In genomic region chr4:152286887-152287286, GRCm38 (mm10) we compare ENCODE assay signal across 8 mouse cellular contexts. TPM values are rescaled to one million over a fixed set of nuclear protein-coding genes. Genes with fewer than 3 reads are reported as not detected.
DNase-seq lines count a peak whose midpoint lies in the region; ATAC-seq lines count a peak whose summit lies in the region.

No protein-coding gene starts in this region.

- WGBS in forebrain, embryonic 12.5 days, result 4% methylated on average over 26 of the region's 26 CpGs
- WGBS in intestine, embryonic 14.5 days, result 8% methylated on average over 26 of the region's 26 CpGs

- ATAC-seq in CD4-positive, CD25-positive, alpha-beta regulatory T cell, adult 4 months, result no peak
- no peak for ATAC-seq in forebrain, embryonic 12.5 days (ENCODE audit: low FRiP score)
- no peak for ATAC-seq in intestine, embryonic 14.5 days (replicated peaks; ENCODE audit: low FRiP score, low TSS enrichment, low read depth)
- no peak for ATAC-seq in erythroblast, adult 5-6 weeks (replicated peaks; ENCODE audit: low FRiP score, poor library complexity, severe bottlenecking)

- no peaks in the 10 kb centered on the region for H3K9me3 ChIP-seq in forebrain, embryonic 12.5 days
- H3K9me3 ChIP-seq in intestine, embryonic 14.5 days (ENCODE audit: control insufficient read depth, low read length), result no peaks in the 10 kb centered on the region

- H3K4me3 ChIP-seq in forebrain, embryonic 12.5 days (replicated peaks), result peak overlapping the region; percentile 31; the same call in 1 of the 2 replicates
- no peak overlapping the region for H3K4me3 ChIP-seq in intestine, embryonic 14.5 days (ENCODE audit: low read depth, low read length)

- DNase-seq in CD4-positive, CD25-positive, alpha-beta regulatory T cell, adult 2 months (ENCODE audit: low read depth, low spot score), result peak; percentile 73
- peak; percentile 80 for DNase-seq in ZHBTc4 (ENCODE audit: low read depth, low spot score)
- peak; percentile 86 for DNase-seq in intestine, embryonic 14.5 days (ENCODE audit: low spot score)
- DNase-seq in lung, postnatal 10 days, result peak; percentile 77
- peak; percentile 46 to 81 for DNase-seq in spleen, postnatal 10 days (ENCODE audit: low spot score in 2 of 2)

- no peaks in the 10 kb centered on the region for H3K36me3 ChIP-seq in forebrain, embryonic 12.5 days (replicated peaks)
- no peaks in the 10 kb centered on the region for H3K36me3 ChIP-seq in intestine, embryonic 14.5 days (ENCODE audit: control insufficient read depth, insufficient read depth, low read length)

- peaks cover 63% of the 10 kb centered on the region for H3K4me1 ChIP-seq in forebrain, embryonic 12.5 days
- peaks cover 11% of the 10 kb centered on the region; the same call in 1 of the 2 replicates for H3K4me1 ChIP-seq in intestine, embryonic 14.5 days (replicated peaks; ENCODE audit: control insufficient read depth, insufficient read depth, low read length)

- peaks cover 98% of the 10 kb centered on the region for H3K27me3 ChIP-seq in forebrain, embryonic 12.5 days
- H3K27me3 ChIP-seq in intestine, embryonic 14.5 days (replicated peaks; ENCODE audit: control insufficient read depth, insufficient read depth, low read length), result peaks cover 91% of the 10 kb centered on the region

- H3K27ac ChIP-seq in forebrain, embryonic 12.5 days, result no peak overlapping the region
- H3K27ac ChIP-seq in intestine, embryonic 14.5 days (ENCODE audit: low read depth), result no peak overlapping the region

- H3K9ac ChIP-seq in forebrain, embryonic 12.5 days, result 0 out of 2 replicates have a peak overlapping the region, but pooled peaks have one; percentile 27
- no peak overlapping the region for H3K9ac ChIP-seq in intestine, embryonic 14.5 days (ENCODE audit: low read length)

- H3K4me2 ChIP-seq in forebrain, embryonic 12.5 days, result peak overlapping the region; percentile 61
- H3K4me2 ChIP-seq in intestine, embryonic 14.5 days (ENCODE audit: low read length), result no peak overlapping the region

RNA-seq across cellular contexts. Expression of gene Hes3, which starts 4.6 kb away (rescaled TPM):
- polyA plus RNA-seq in CD4-positive, CD25-positive, alpha-beta regulatory T cell, adult 4 months (2017; shearing (Covaris generic)), result not detected
- polyA plus RNA-seq in forebrain, embryonic 12.5 days (2016; fragmentation: Nextera tagmentation; extraction: Ambion mirVana), result 0.43 and 0.46 TPM in 2 replicates
- not detected in 2 replicates for polyA plus RNA-seq in intestine, embryonic 14.5 days (2014; fragmentation: Nextera tagmentation; extraction: Ambion mirVana)
- total RNA-seq in erythroblast, adult 5-6 weeks (2015; ENCODE audit: low replicate concordance), result not detected in 2 replicates
- not detected in 2 replicates for total RNA-seq in erythroblast, adult 5-6 weeks (2017; ENCODE audit: low replicate concordance)

RNA-seq across cellular contexts. Expression of gene Icmt, which starts 10.1 kb away (rescaled TPM):
- 1 to 10 TPM; 3.9 to 8.2 TPM for polyA plus RNA-seq in CD4-positive, CD25-positive, alpha-beta regulatory T cell, adult 4 months (2017; shearing (Covaris generic))
- polyA plus RNA-seq in forebrain, embryonic 12.5 days (2016; fragmentation: Nextera tagmentation; extraction: Ambion mirVana), result 20.3 and 21.3 TPM in 2 replicates
- polyA plus RNA-seq in intestine, embryonic 14.5 days (2014; fragmentation: Nextera tagmentation; extraction: Ambion mirVana), result 22.0 and 25.8 TPM in 2 replicates
- total RNA-seq in erythroblast, adult 5-6 weeks (2015; ENCODE audit: low replicate concordance), result 3.7 and 6.5 TPM in 2 replicates
- total RNA-seq in erythroblast, adult 5-6 weeks (2017; ENCODE audit: low replicate concordance), result 4.6 and 5.8 TPM in 2 replicates

RNA-seq across cellular contexts. Expression of gene Gpr153, which starts 12.9 kb away (rescaled TPM):
- polyA plus RNA-seq in CD4-positive, CD25-positive, alpha-beta regulatory T cell, adult 4 months (2017; shearing (Covaris generic)), result under 1 TPM in 1 of 2 experiments, not detected in 1; 0.13 TPM
- 5.8 and 6.9 TPM in 2 replicates for polyA plus RNA-seq in forebrain, embryonic 12.5 days (2016; fragmentation: Nextera tagmentation; extraction: Ambion mirVana)
- 8.2 and 9.4 TPM in 2 replicates for polyA plus RNA-seq in intestine, embryonic 14.5 days (2014; fragmentation: Nextera tagmentation; extraction: Ambion mirVana)
- not detected in 2 replicates for total RNA-seq in erythroblast, adult 5-6 weeks (2015; ENCODE audit: low replicate concordance)
- total RNA-seq in erythroblast, adult 5-6 weeks (2017; ENCODE audit: low replicate concordance), result 0.28 TPM in 1 of 2 replicates, not detected in the other

RNA-seq across cellular contexts. Expression of gene Rnf207, which starts 31.9 kb away (rescaled TPM):
- not detected for polyA plus RNA-seq in CD4-positive, CD25-positive, alpha-beta regulatory T cell, adult 4 months (2017; shearing (Covaris generic))
- polyA plus RNA-seq in forebrain, embryonic 12.5 days (2016; fragmentation: Nextera tagmentation; extraction: Ambion mirVana), result 1.5 and 2.7 TPM in 2 replicates
- 1.7 and 1.8 TPM in 2 replicates for polyA plus RNA-seq in intestine, embryonic 14.5 days (2014; fragmentation: Nextera tagmentation; extraction: Ambion mirVana)
- total RNA-seq in erythroblast, adult 5-6 weeks (2015; ENCODE audit: low replicate concordance), result 0.19 TPM in 1 of 2 replicates, not detected in the other
- not detected in 2 replicates for total RNA-seq in erythroblast, adult 5-6 weeks (2017; ENCODE audit: low replicate concordance)

RNA-seq across cellular contexts. Expression of gene Rpl22, which starts 38.7 kb away (rescaled TPM):
- 1,000 to 10,000 TPM in 1 of 2 experiments, 100 to 1,000 TPM in 1; 772 to 1,018 TPM for polyA plus RNA-seq in CD4-positive, CD25-positive, alpha-beta regulatory T cell, adult 4 months (2017; shearing (Covaris generic))
- 319 and 331 TPM in 2 replicates for polyA plus RNA-seq in forebrain, embryonic 12.5 days (2016; fragmentation: Nextera tagmentation; extraction: Ambion mirVana)
- polyA plus RNA-seq in intestine, embryonic 14.5 days (2014; fragmentation: Nextera tagmentation; extraction: Ambion mirVana), result 473 and 504 TPM in 2 replicates
- total RNA-seq in erythroblast, adult 5-6 weeks (2015; ENCODE audit: low replicate concordance), result 338 and 340 TPM in 2 replicates
- 322 and 331 TPM in 2 replicates for total RNA-seq in erythroblast, adult 5-6 weeks (2017; ENCODE audit: low replicate concordance)
